Mouse (Mus musculus): ENCODE results near the gene Ube2e1. TPM values are rescaled to one million over a fixed set of nuclear protein-coding genes. Genes with fewer than 3 reads are reported as not detected.

Ube2e1 gene
- polyA plus RNA-seq, 1 experiment from 2014 or later: 118 TPM

DNA sequence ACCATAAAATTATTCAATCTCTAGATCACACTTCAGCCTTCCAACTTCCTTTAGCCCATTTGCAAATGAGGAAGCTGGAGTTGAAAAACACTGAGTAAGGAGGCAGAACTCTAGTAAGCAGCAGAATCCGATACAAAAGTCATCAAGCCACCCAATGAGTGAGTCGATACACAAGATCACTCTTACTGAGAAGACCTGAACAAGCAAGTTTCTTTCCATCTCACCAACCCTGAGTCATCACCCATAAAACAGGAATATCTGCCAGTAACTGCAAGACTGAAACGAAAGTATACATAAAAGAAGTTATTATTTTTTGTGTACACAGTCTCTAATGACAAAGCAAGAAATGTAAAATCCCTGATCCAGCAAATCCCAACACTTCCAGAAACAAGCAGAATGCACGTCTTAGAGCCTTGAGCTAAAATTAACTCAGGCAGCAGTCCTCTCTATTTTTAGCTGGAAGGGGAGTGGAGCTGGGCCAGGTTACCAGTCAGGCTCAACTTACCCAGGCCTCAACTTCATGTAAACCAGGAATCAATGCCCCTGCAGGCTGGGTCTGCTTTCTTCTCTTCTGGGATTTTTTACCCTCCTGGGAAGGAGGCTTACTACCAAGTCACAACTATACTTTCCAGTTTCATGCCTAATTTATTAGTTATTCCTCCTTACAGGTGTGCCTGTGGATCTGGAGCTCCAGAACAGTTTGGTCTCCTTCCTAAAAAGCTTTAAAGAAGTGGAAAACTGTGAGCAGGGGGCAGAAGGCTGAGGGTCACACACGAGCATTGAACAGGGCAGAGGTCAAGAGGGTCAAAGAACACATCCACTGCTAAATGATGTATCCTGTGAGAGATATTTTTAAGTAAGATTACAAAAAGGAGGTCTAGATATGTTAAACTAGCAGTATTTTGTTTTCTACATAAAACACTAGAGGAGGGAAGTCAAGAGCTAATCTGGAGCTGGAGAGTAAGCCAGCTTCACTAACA is 97.4 kb downstream of the Ube2e1 start:
- Histone ChIP-seq H3K4me2 (ENCODE audit: low read length) (no peak overlapping the region), H3K9ac (ENCODE audit: low read depth, low read length) (no peak overlapping the region), H3K27ac (no peak overlapping the region; the same call in 1 of the 2 replicates), H3K36me3 (ENCODE audit: insufficient read depth, low read length) (no peaks in the 10 kb centered on the region), H3K4me3 (replicated peaks; ENCODE audit: low read depth, low read length) (no peak overlapping the region), H3K9me3 (replicated peaks; ENCODE audit: low read length) (no peaks in the 10 kb centered on the region), H3K4me1 (replicated peaks; ENCODE audit: insufficient read depth, low read length) (no peaks in the 10 kb centered on the region), H3K27me3 (ENCODE audit: insufficient read depth, low read length) (no peaks in the 10 kb centered on the region)
- TF ChIP-seq CTCF (IDR thresholded peaks at IDR 0.05; ENCODE audit: low read depth): no peak
- DNase-seq (ENCODE audit: low spot score) (peak; percentile 1), ATAC-seq (replicated peaks; ENCODE audit: low FRiP score, low read depth) (no peak)
- WGBS: 32% methylated on average over 5 of the region's 5 CpGs

DNA sequence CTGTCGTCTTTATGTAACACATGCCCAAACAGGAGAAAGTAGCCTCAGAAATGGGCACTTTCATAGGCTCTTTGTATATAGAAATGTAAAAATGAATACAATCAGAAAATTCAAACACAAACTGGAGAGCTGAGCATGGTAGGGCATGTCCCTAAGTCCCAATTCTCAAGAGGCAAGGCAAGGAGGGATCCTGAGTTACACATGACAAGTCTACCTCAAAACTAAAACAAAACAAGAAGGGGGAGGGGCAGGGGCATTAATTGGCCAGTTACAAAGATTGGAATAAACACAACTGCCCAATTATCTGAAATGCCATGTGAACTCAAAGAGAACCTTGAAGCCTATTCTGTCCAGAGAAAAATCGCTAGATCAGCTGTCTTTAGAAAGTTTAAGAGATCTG is 98.6 kb downstream of the Ube2e1 start:
- ATAC-seq (replicated peaks; ENCODE audit: low FRiP score, low read depth) (no peak), DNase-seq (ENCODE audit: low spot score) (no peak)
- no peaks in the 10 kb centered on the region for H3K4me1 ChIP-seq (replicated peaks; ENCODE audit: insufficient read depth, low read length)
- H3K9ac ChIP-seq (ENCODE audit: low read depth, low read length): no peak overlapping the region
- H3K4me3 ChIP-seq (replicated peaks; ENCODE audit: low read depth, low read length): no peak overlapping the region
- no peak overlapping the region for H3K4me2 ChIP-seq (ENCODE audit: low read length)
- H3K9me3 ChIP-seq (replicated peaks; ENCODE audit: low read length): no peaks in the 10 kb centered on the region
- no peaks in the 10 kb centered on the region for H3K36me3 ChIP-seq (ENCODE audit: insufficient read depth, low read length)
- no peak overlapping the region for H3K27ac ChIP-seq
- no peaks in the 10 kb centered on the region for H3K27me3 ChIP-seq (ENCODE audit: insufficient read depth, low read length)
- WGBS: 86% methylated on average over 2 of the region's 2 CpGs
- no peak for TF ChIP-seq CTCF (IDR thresholded peaks at IDR 0.05; ENCODE audit: low read depth)

Other genes with a start within 250 kb of the Ube2e1 start
- 12.4 and 13.2 TPM in 2 replicates for gene Nr1d2, start 92.7 kb downstream of the Ube2e1 start, polyA plus RNA-seq (2015; fragmentation: Nextera tagmentation; extraction: Ambion mirVana)
- 18.0 and 18.1 TPM in 2 replicates for gene Nkiras1, start 60.7 kb downstream of the Ube2e1 start, polyA plus RNA-seq (2015; fragmentation: Nextera tagmentation; extraction: Ambion mirVana)
- 472 and 558 TPM in 2 replicates for gene Rpl15, start 60.5 kb downstream of the Ube2e1 start, polyA plus RNA-seq (2015; fragmentation: Nextera tagmentation; extraction: Ambion mirVana)

Data from kidney, postnatal 0 days (tissue).